Mouse (Mus musculus): ENCODE results near the gene Maco1. TPM values are rescaled to one million over a fixed set of nuclear protein-coding genes. Genes with fewer than 3 reads are reported as not detected.
"Not testable (repeated sequence)": the region's sequence is repeated elsewhere in the genome, so short reads cannot be mapped to it uniquely, and the experiment has no call there.

Gene Maco1
- polyA plus RNA-seq, 1 experiment from 2014 or later: 63.5 TPM

GRCm38 (mm10) chr4:134838706-134839105 is 14.4 kb downstream of the Maco1 start:
- WGBS: 82% methylated on average over 3 of the region's 3 CpGs
- H3K27ac ChIP-seq; H3K36me3 ChIP-seq; H3K27me3 ChIP-seq; H3K9me3 ChIP-seq; H3K9ac ChIP-seq; H3K4me1 ChIP-seq; H3K4me3 ChIP-seq; ATAC-seq (ENCODE audit: insufficient number of reproducible peaks, insufficient read depth, low FRiP score, low TSS enrichment); H3K4me2 ChIP-seq (replicated peaks): not testable (repeated sequence)

- no peaks in the 10 kb centered on the region for H3K9me3 ChIP-seq
- no peak overlapping the region for H3K27ac ChIP-seq
- 81% methylated on average over 1 of the region's 1 CpGs for WGBS
- H3K4me1 ChIP-seq: no peaks in the 10 kb centered on the region
- no peak overlapping the region for H3K4me2 ChIP-seq (replicated peaks)
- no peaks in the 10 kb centered on the region for H3K27me3 ChIP-seq
- no peak for ATAC-seq (ENCODE audit: insufficient number of reproducible peaks, insufficient read depth, low FRiP score, low TSS enrichment)
- H3K9ac ChIP-seq: no peak overlapping the region
- 0 out of 2 replicates have a peak, but pooled peaks cover under 1% of the 10 kb centered on the region for H3K36me3 ChIP-seq
- H3K4me3 ChIP-seq: no peak overlapping the region
Measured at GRCm38 (mm10) chr4:134838221-134838620, 14.9 kb downstream of the Maco1 start.

GRCm38 (mm10) chr4:134835486-134835885 is 17.7 kb downstream of the Maco1 start:
- Histone ChIP-seq H3K27ac (no peak overlapping the region), H3K4me3 (no peak overlapping the region), H3K9ac (no peak overlapping the region), H3K9me3 (no peaks in the 10 kb centered on the region), H3K4me1 (no peaks in the 10 kb centered on the region), H3K27me3 (no peaks in the 10 kb centered on the region), H3K4me2 (replicated peaks) (no peak overlapping the region), H3K36me3 (peaks cover 18% of the 10 kb centered on the region; the same call in 1 of the 2 replicates)
- ATAC-seq (ENCODE audit: insufficient number of reproducible peaks, insufficient read depth, low FRiP score, low TSS enrichment): no peak
- 91% methylated on average over 4 of the region's 4 CpGs for WGBS

GRCm38 (mm10) chr4:134831934-134832333 is 21.2 kb downstream of the Maco1 start:
- Histone ChIP-seq H3K27me3 (no peaks in the 10 kb centered on the region), H3K4me3 (no peak overlapping the region), H3K9me3 (no peaks in the 10 kb centered on the region), H3K4me2 (replicated peaks) (no peak overlapping the region), H3K27ac (no peak overlapping the region), H3K4me1 (no peaks in the 10 kb centered on the region), H3K9ac (no peak overlapping the region), H3K36me3 (peaks cover 38% of the 10 kb centered on the region)
- WGBS: 89% methylated on average over 3 of the region's 3 CpGs
- ATAC-seq (ENCODE audit: insufficient number of reproducible peaks, insufficient read depth, low FRiP score, low TSS enrichment): no peak

- ATAC-seq (ENCODE audit: insufficient number of reproducible peaks, insufficient read depth, low FRiP score, low TSS enrichment): no peak
- Histone ChIP-seq H3K9me3 (no peaks in the 10 kb centered on the region), H3K36me3 (peaks cover 56% of the 10 kb centered on the region), H3K4me2 (replicated peaks) (no peak overlapping the region), H3K4me1 (peaks cover 3% of the 10 kb centered on the region; the same call in 1 of the 2 replicates), H3K9ac (no peak overlapping the region), H3K4me3 (no peak overlapping the region), H3K27me3 (no peaks in the 10 kb centered on the region), H3K27ac (no peak overlapping the region)
- WGBS: 91% methylated on average over 11 of the region's 11 CpGs
Measured at GRCm38 (mm10) chr4:134827806-134828205, 25.3 kb downstream of the Maco1 start.

GRCm38 (mm10) chr4:134826348-134826747 is 26.8 kb downstream of the Maco1 start:
- Histone ChIP-seq H3K4me3 (no peak overlapping the region), H3K4me1 (peaks cover 3% of the 10 kb centered on the region; the same call in 1 of the 2 replicates), H3K36me3 (peaks cover 52% of the 10 kb centered on the region), H3K9ac (no peak overlapping the region), H3K27me3 (no peaks in the 10 kb centered on the region), H3K27ac (no peak overlapping the region), H3K9me3 (no peaks in the 10 kb centered on the region), H3K4me2 (replicated peaks) (no peak overlapping the region)
- ATAC-seq (ENCODE audit: insufficient number of reproducible peaks, insufficient read depth, low FRiP score, low TSS enrichment): no peak

GRCm38 (mm10) chr4:134825864-134826263 is 27.3 kb downstream of the Maco1 start:
- H3K4me1 ChIP-seq; ATAC-seq (ENCODE audit: insufficient number of reproducible peaks, insufficient read depth, low FRiP score, low TSS enrichment); H3K4me2 ChIP-seq (replicated peaks); H3K9me3 ChIP-seq; H3K9ac ChIP-seq; H3K4me3 ChIP-seq; H3K27me3 ChIP-seq; H3K27ac ChIP-seq: not testable (repeated sequence)
- peaks cover 49% of the 10 kb centered on the region for H3K36me3 ChIP-seq
- 94% methylated on average over 11 of the region's 11 CpGs for WGBS

- no peaks in the 10 kb centered on the region for H3K27me3 ChIP-seq
- H3K9ac ChIP-seq: no peak overlapping the region
- no peak for ATAC-seq (ENCODE audit: insufficient number of reproducible peaks, insufficient read depth, low FRiP score, low TSS enrichment)
- no peak overlapping the region for H3K27ac ChIP-seq
- H3K36me3 ChIP-seq: peaks cover 39% of the 10 kb centered on the region
- 81% methylated on average over 2 of the region's 2 CpGs for WGBS
- no peak overlapping the region for H3K4me3 ChIP-seq
- H3K4me2 ChIP-seq (replicated peaks): no peak overlapping the region
- H3K4me1 ChIP-seq: peaks cover 3% of the 10 kb centered on the region; the same call in 1 of the 2 replicates
- no peaks in the 10 kb centered on the region for H3K9me3 ChIP-seq
Measured at GRCm38 (mm10) chr4:134823560-134823959, 29.6 kb downstream of the Maco1 start.

- Histone ChIP-seq H3K9ac (no peak overlapping the region), H3K27ac (no peak overlapping the region), H3K4me1 (peaks cover 3% of the 10 kb centered on the region; the same call in 1 of the 2 replicates), H3K36me3 (peaks cover 22% of the 10 kb centered on the region), H3K27me3 (no peaks in the 10 kb centered on the region), H3K4me2 (replicated peaks) (no peak overlapping the region), H3K9me3 (no peaks in the 10 kb centered on the region), H3K4me3 (no peak overlapping the region)
- no peak for ATAC-seq (ENCODE audit: insufficient number of reproducible peaks, insufficient read depth, low FRiP score, low TSS enrichment)
- whole genome bisulfite sequencing: 88% methylated on average over 1 of the region's 1 CpGs
Measured at GRCm38 (mm10) chr4:134821061-134821460, 32.1 kb downstream of the Maco1 start.

GRCm38 (mm10) chr4:134817706-134818105 is 35.4 kb downstream of the Maco1 start:
- peaks cover 13% of the 10 kb centered on the region for H3K36me3 ChIP-seq
- ATAC-seq (ENCODE audit: insufficient number of reproducible peaks, insufficient read depth, low FRiP score, low TSS enrichment): no peak
- no peak overlapping the region for H3K9ac ChIP-seq

GRCm38 (mm10) chr4:134814229-134814571 is 38.9 kb downstream of the Maco1 start:
- no peaks in the 10 kb centered on the region for H3K27me3 ChIP-seq
- no peak overlapping the region for H3K4me2 ChIP-seq (replicated peaks)
- H3K36me3 ChIP-seq: peaks cover 44% of the 10 kb centered on the region
- no peak overlapping the region for H3K9ac ChIP-seq
- H3K4me3 ChIP-seq: no peak overlapping the region
- ATAC-seq (ENCODE audit: insufficient number of reproducible peaks, insufficient read depth, low FRiP score, low TSS enrichment): no peak
- 87% methylated on average over 4 of the region's 4 CpGs for WGBS
- H3K9me3 ChIP-seq: no peaks in the 10 kb centered on the region
- no peak overlapping the region for H3K27ac ChIP-seq
- H3K4me1 ChIP-seq: no peaks in the 10 kb centered on the region

More at GRCm38 (mm10) chr4:134817706-134818105, 35.4 kb downstream of the Maco1 start:
- Histone ChIP-seq H3K4me2 (replicated peaks) (no peak overlapping the region), H3K4me1 (no peaks in the 10 kb centered on the region), H3K27ac (no peak overlapping the region), H3K27me3 (no peaks in the 10 kb centered on the region), H3K4me3 (no peak overlapping the region), H3K9me3 (no peaks in the 10 kb centered on the region)
- WGBS: 90% methylated on average over 4 of the region's 4 CpGs

- Histone ChIP-seq H3K36me3 (peaks cover 50% of the 10 kb centered on the region), H3K4me3 (no peak overlapping the region), H3K9me3 (no peaks in the 10 kb centered on the region), H3K4me1 (no peaks in the 10 kb centered on the region), H3K9ac (no peak overlapping the region), H3K27me3 (no peaks in the 10 kb centered on the region), H3K27ac (no peak overlapping the region), H3K4me2 (replicated peaks) (no peak overlapping the region)
- no peak for ATAC-seq (ENCODE audit: insufficient number of reproducible peaks, insufficient read depth, low FRiP score, low TSS enrichment)
- WGBS: 88% methylated on average over 17 of the region's 17 CpGs
Measured at GRCm38 (mm10) chr4:134813406-134814228, 39.5 kb downstream of the Maco1 start.

All from embryonic facial prominence, embryonic 12.5 days (tissue).